Mouse (Mus musculus) olfactory bulb, adult 2 months (tissue): ENCODE data around the gene Ccin.

Experiments
- CTCF ChIP-seq: fragments of 200-500 bp; IDR thresholded peaks from 2 replicates; pipeline ENCODE4 v1.5.1; 2012; ENCODE audit warnings: low read depth, mild to moderate bottlenecking, low read length, moderate library complexity; ENCODE audit not compliant: insufficient read depth
- POLR2A ChIP-seq: fragments of 200-500 bp; IDR thresholded peaks from 2 replicates; pipeline ENCODE4 v1.6.1; 2012; ENCODE audit warnings: mild to moderate bottlenecking, low read depth, low read length, moderate library complexity; ENCODE audit not compliant: insufficient read depth

GRCm38 (mm10) chr4:43957292-43957845 is 25.9 kb upstream of the Ccin start, which contains the start of gene Glipr2:
- peak; percentile 60; the same call in 1 of the 2 replicates for TF ChIP-seq CTCF
- no peak for TF ChIP-seq POLR2A
